Mouse (Mus musculus) cerebellum, postnatal 14 days (tissue): Measurements from ENCODE around the gene Csf2rb2.
"Not testable (repeated sequence)": the region's sequence is repeated elsewhere in the genome, so short reads cannot be mapped to it uniquely, and the experiment has no call there.

Source experiments
- DNase-seq, 2 experiments: peaks; one replicate each; pipeline ENCODE4 v3.0.0; 2021; ENCODE audit warnings: mixed read lengths in 2 of 2

Csf2rb2 gene

DNA sequence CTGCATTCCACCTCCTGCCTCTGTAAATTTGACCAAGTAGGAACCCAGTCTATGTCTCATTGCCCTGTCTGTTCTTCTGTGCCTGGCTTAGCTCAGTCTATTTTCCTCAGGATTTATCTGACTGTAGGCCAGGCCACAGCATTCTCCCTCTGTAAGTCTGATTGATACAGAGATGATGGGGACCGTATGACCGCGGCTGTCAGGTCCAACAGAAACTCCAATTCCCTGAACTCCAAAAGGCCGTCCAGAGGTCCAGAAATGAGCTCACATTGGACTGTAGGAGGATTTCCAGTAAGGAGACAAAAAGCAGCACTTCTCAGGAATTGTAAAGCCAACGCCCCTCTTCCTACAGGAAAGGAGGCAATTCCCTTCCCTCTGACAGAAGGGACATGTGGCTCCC lies 8.1 kb upstream of the Csf2rb2 start:
- not testable (repeated sequence) for DNase-seq

DNA sequence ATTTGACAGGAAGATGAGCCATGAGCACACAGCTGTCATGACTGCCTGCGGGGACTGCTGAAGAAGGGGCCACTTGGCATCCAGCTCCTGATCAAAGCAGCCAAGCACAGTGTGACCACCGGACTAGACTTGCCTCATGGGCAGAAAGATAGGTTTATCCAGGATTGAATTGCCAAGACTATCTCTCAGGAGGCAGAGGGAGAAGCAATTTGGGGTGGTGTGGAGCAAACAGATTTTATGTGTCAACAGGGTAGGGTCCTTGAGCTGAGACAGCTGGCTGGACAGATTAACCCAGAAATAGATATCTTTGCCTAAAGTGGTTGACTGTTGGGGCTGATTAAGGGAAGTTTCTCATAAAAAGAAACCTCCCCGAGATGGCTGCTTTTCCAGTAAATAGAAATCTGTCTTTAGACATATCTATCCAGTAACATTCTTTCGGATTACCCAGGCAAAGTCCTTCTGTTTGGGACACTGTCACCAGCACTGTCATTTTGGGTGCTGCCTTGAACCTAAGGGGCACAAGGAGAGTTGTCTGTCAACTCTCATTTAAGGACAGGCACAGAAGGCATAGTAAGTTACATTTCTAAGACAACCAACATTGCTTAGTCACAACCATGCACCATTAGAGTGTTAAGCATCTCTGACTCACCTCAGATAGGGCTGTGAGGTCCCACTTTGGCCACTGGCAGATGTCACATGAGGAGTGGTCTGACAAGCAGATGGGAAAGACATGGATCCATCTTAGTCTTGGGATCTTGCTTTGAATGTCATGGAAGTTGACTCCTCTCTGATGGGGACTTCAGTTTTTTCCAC lies 7.1 kb upstream of the Csf2rb2 start:
- peak; percentile 38 to 52 for DNase-seq

DNA sequence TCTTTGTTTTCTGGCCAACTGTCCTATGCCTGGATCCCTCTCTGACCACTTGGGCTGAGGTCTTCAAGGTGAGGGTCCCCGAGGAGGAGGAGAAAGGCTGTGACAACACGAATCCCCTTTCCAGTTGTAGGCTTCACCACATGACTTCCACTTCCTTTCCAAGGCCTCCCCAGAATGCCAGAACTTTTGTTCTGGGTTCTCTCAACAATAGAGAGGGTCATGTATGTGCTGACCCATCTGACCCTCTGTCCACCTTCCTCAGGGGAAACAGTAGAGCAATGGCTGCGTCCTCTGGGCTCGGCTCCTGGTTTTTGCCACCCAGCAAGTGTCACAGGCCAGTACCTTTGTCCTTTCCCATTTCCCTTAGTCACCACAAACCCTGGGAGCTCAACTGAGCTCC lies 5.5 kb upstream of the Csf2rb2 start:
- DNase-seq = no peak

DNA sequence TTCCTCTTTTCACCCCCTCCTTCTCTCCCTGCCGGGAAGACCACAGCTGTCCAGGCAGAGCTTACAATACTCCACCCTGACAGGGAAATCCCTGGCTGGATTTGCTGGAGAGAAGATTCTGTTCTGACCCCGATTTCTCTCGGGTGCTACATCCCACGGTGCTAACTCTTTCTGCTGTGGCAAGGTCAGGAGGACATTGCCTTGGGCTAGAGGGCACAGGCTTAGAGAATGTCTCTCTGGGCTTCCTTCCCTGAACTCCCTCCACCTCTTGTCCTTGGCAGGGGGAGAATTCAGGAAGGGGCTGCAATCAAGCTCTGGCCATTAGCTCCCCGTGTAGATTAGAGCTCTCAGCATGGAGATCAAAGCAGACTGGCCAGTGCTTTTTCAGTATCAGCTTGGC lies 4.3 kb upstream of the Csf2rb2 start:
- no peak for DNase-seq

DNA sequence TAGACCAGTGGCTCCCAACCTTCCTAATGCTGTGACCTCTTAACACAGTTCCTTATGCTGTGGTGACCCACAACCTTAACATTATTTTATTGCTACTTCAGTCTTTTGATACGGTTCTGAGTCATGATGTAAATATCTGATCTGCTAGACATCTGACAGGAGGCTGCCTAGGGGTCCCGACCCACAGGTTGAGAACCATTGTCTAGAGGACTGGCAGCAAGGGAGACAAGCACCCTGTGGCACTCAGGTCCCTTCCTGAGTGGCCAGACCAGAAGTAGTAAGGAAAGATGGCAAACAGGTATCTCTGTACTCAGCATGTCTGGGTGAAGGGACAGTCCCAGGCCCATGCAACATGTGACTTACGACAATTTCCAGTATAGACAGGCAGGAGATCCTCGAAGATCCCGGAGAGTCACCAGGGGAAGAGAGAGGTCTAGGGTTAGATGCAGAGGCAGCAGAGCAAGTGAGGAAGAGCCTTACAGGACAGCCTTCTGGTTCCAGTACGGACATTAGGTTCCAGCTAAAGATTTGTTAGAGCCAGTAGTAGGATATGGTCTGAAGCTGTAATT lies 1.8 kb downstream of the Csf2rb2 start:
- DNase-seq = no peak

DNA sequence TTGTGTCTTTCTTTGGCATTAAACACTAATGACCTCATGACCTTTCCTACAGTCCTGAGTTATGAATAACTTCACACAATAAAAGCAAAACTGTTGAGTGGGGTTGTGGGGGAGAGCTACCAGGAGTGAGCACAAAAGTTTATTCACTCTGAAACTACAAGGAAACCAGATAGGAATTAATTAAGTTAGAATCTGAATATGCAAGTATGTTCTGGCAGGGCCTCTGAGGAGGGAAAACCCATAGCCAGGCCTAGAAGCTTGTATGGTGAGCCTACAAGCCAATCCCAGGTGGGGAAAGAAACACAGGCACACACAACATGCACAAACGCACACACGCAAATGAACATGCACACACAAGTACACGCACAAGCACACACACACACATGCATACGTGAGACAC lies 2.8 kb downstream of the Csf2rb2 start:
- no peak for DNase-seq

DNA sequence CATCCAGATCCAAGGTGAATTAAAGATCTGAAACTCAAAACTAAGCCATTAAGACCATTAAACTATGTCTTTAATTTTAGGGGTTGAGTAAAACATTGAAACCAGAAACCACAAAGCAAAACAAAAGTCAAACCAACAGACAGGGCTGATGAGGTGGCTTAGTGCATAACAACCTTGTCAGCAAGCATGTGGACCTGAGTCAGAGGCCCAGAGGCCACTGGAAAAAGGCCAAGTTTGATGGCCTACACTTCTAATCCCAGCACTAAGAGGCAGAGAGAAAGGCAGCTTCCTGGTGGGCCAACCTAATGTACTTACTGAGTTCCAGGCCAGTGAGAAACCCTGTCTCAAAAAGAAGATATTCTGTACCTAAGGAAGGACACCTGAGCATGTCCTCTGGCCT lies 4.7 kb downstream of the Csf2rb2 start:
- DNase-seq = no peak

DNA sequence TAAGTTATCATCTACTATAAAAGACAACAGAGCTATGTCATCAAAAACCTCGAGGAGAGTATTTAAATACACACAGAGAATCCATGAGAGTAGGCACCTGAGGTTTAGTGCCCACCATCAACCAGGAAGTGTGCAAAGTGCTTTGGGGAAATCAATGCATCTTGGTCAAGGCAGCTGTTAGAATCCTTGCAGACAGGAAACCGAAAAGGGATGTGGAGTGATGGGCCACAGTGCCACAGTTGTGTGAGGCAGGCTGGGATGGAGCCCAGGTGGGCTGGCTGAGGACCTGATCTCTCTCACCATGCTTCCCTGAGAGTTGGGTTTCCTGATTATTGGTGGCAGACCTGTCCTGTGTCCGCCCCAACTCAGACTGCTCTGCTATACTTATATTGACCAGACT lies 5.9 kb downstream of the Csf2rb2 start:
- no peak for DNase-seq

DNA sequence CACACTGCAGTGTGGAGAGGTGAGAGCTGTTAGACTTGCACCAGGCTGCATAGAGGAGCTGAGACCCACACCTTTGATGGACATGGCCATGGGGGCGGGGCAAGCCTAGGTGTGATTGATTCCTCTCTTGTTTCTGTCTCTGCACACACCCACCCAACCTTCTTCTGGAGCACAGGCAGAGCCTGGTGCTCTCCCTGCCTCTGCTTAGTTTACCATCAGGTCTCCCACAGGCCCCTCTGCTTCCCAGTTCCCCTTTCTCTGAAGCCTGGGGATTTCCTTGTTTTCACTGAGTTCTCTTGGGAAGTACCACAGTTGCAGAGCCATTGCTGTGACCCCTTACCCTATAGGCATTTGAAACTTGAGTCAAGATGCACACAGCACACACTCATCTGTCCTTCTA lies 7.0 kb downstream of the Csf2rb2 start:
- DNase-seq = no peak

DNA sequence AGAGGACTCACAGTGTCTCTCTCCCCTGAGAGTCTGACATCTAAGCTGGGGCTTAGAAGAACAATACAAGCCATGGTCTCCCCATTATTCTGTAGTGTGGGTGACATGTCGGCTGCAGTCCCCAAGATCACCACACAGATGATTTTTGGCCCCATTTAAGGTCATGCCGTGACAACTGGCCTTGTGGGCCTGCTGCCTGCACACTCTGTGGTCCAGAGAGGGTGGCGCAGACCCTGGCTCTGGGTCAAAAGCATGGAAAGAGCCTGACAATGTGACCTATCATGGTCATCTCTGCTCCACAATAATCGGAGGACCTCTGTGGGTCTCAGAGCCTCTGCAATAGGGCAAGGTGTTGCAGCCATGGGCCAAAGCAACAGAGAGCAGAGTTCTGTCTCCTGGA lies 11.8 kb downstream of the Csf2rb2 start:
- no peak for DNase-seq

DNA sequence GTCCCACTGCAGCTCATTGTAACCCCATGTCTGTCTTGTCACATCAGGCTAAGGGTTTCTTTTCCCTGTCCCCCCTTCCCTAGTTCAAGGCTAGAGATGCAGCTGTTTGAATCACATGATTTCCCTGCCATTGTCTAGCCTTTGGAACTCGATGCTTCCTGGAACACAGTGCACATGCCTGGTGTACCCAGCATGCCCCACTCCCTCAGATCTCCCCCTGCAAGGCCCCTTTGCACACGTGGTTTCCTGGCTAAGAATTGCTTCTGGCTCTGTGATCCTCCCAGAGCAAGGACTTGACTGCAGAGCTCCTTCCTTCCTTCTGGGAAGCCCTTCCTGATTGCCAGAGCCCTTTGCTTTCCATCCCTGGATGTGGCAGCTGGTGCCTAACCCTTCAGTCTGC lies 12.3 kb downstream of the Csf2rb2 start:
- not testable (repeated sequence) for DNase-seq

DNA sequence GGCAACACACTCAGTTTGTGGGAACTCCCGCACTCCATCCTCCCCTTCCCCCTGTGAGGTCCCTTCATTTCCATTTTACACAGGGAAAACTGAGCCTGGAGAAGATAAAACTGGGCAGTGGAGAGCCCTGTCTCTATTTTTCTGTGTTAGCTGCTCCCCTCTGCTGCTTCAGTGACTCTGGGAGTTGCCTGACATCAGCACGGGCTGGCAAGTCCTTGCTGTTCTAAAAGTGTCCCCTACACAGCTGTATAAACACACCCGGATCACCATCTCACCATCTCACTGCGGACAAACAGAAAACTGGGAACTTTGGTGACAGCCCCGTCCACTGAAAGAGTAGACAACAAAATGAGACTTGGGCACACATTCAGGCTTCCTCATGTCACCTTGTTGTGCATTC lies 15.7 kb downstream of the Csf2rb2 start:
- DNase-seq = not testable (repeated sequence)

DNA sequence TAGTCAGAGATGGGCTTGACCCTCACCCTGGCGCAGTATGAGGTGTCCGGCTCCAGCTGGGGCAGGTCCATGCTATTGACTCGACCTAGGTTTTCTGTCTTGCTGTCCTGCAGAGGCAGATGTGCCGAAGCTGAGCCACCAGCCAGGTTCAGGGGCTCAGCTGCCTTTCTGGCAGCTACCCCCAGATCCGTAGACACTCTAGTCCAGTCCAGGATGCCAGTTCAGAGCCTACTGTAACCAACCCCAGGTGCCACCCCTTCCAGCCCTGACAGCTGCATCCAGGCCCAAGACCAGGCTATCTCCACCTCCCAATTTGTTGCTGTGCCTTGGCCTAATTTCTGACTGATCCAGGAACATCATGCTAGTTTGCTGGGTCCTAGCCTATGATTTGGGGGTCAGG lies 17.6 kb downstream of the Csf2rb2 start:
- no peak for DNase-seq

DNA sequence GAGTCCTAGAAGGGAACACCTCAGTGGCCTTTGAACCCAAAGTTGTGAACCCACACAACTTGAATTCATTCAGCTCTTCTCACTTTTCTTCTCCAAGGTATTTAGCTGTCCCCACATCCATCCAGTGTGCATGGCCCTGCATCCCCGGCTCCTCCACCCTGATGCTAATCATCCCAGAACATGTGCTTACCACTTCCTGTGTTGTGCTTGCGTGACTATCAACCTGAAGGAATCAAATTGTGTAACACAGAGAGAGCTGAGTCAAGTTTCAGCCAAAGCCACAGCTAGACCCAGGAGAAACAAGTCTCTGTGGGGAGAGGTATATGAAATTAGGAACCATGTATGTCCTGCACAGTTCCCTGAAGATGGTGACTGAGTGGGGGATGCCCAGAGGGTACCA lies 27.2 kb downstream of the Csf2rb2 start:
- no peak for DNase-seq

DNA sequence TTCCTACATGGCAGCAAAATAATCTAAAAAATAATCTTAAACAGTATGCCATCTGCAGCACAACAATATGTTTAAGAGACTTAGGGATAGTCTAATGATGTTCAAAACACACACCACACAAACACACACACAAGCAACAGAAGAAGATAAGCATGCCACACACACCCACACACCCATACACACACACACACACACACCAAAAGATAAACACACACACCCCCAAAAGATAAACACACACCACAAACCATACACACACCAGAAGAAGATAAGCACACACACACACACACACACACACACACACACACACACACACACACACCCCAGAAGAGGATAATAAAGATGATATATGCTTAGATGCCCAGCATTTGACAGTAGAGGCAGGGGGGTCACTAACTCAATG lies 34.3 kb downstream of the Csf2rb2 start:
- no peak for DNase-seq

DNA sequence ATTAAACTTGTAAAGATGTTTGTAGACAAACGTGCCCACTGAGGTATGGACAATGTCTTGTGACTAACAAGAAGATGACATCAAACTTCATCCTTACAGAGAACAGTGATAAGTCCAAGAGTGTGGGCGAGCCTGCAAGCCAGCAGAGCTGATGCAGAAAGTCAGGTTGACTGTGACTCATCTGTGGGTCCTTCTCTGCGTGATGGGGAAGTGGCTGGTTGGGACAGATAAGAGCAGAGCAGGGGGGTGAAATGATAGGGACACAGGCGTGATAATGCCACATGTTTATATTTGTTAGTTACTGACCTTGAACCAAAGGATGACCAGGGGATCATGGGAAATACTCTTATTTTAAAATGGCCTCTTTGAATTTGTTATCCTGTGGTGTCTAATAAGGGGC lies 37.7 kb downstream of the Csf2rb2 start:
- DNase-seq = no peak

DNA sequence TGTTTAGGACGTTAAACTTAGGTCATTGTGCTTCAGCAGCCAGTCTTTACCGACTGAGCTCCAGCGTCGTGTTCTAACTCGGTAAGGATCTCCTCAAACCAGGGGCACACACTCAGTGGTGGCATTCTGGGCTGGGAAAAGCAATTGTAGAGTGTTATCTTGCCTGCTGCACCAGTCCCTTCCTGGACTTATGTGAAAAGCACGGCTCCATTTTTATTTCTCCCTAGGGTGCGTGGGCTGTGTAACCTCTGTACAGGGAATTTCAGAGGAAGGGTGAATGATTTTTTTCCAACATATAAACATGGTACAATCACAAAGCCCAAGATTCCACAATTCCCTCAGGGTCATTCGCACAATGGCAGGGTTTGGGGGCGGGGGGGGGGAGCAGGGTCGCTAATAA lies 38.1 kb downstream of the Csf2rb2 start:
- DNase-seq = no peak

DNA sequence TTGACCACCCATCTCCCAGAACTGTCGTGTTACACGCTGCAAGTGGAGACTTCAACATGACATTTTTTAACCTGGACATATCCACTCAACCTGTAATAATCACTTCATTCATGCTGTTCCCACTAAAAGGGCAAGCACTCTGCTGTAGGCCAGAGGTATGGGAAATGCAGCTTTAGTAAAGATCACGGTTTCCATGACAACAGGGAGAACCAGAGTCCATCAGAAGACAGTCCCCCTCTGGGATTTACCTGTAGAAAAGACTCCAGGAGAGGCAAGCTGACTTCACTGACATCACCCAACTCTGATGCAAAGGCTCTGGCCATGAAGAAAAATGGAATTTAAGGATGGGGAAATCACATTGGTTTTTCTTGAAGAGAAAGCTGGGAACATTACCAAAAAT lies 42.2 kb downstream of the Csf2rb2 start:
- no peak for DNase-seq

DNA sequence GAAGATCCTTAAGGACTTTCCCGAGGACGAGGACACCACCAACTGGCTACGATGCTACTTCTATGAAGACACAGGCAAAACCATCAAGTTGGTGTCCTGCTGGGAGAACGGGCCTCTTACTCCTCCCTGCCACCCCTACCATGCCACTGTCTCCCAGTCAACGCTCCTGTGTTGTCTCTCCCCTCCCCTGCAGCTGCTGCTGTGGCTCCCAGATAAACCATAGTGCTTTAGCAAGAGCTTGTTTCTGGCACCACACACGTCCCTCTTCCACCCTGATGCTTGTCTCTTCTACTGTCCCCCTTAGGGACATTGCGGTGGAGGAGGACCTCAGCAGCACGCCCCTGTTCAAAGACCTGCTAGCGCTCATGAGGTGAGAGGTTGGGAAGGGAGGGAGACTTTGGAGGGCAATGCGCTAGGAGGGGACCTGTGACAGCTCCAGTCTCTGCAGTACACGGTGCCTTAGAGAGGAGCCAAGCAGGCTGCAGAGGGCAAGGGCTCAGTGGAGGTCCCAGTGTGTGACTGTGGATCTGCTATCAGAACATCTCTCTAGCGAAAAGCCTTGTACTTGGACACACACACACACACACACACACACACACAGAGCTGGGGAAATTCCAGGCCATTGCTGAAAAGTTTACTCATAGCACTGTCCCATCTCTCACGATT lies 44.7 kb downstream of the Csf2rb2 start:
- no peak for DNase-seq

DNA sequence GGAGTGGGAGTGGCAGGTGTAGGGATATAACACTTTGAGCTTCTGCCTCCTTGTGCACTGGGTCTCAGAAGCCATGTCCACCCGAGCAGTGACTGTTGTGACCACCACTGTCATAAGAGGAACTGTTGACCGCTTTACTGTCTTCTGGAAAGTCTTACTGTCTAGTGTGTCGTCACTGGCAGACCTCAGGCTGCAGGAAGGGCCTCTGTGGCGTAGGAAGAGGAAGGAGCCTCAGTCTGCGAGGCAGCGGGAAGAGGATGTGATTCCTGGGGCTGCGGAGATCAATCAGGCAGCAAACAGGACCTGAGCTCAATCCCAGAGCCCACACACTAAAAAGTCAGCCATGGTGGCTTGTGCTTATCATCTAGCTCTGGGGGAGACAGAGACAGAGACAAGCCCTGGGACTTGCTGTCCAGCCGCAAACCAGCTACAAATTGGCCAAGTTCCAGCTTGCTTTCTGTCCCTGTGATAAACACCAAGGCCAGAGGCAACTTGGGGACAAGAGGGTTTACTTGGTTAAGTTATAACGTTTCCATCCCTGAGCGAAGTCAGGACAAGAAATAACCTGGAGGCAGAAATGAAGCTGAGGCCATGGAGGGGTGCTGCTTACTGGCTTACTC lies 47.2 kb downstream of the Csf2rb2 start:
- DNase-seq = no peak

DNA sequence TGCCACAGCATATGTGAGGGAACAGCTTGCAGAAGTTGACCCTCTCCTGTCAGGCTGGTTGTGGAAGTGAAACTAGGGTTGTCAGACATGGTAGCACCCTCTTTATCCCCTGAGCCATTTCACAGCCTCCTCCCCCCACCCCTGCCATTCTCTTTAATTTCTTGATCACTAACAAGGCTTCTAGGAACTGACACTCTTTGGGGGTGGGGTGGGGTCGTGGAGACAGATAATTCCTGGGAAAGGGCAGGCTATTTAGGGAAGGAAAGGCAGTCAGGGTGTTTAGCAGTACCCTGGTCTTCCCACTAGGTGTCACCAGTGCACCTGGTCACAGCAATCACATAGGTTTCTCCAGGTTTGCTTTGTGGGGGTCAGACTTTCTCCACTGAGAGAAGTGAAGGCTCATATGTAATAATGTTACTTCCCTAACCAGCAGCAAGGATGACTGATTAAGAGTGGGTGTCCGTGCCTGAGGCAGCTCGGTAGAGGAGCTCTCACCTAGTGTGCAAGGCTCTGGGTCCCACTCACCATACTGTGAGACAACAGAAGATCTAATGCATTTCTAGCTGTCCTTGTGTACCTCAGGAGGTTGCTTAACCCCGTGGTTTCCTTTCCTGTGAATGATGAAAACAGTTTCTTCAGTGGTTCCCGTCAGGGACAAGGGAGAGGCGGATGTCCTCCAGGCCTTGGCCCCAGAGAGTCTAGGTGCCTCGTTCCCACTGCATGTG lies 48.0 kb downstream of the Csf2rb2 start:
- peak; percentile 81 to 85 for DNase-seq

DNA sequence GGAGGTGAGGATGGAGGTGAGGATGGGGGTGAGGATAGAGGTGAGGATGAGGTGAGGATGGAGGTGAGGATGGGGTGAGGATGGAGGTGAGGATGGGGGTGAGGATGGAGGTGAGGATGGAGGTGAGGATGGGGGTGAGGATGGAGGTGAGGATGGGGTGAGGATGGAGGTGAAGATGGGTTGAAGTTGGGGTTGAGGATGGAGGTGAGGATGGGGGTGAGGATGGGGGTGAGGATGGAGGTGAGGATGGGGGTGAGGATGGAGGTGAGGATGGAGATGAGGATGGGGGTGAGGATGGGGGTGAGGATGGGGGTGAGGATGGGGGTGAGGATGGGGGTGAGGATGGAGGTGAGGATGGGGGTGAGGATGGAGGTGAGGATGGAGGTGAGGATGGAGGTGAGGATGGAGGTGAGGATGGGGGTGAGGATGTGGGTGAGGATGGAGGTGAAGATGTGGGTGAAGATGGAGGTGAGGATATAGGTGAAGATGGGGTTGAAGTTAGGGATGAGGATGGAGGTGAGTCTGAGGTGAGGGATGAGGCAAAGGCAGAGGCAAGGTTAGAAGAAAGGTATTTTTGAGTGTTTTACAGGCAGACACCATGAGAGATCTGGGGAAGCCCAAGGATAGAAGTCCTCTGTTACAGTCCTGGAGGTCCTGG lies 48.8 kb downstream of the Csf2rb2 start:
- not testable (repeated sequence) for DNase-seq

DNA sequence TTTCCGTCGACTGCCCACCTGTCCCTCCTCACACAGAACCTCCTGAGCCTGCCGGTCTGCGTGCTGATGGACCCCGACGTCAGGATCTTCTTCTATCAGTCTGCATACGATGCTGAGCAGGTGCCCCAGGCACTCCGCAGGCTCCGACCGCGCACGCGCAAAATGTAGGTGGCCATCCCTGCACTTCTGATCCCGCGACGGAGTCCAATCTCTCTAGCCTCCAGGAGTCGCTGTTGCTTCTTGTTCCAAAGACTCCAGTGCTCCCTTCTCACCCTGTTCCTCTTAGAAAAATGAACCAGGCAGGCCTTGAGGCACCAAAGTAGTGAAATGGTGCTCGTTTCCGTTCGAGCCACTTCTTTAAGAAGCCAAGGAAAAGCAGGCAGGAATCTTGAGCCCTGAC lies 50.8 kb downstream of the Csf2rb2 start:
- peak; percentile 81 to 89 for DNase-seq
